Mouse (Mus musculus) thymus, adult 2 months (tissue): Measurements from ENCODE around the gene Erv3. TPM values are rescaled to one million over a fixed set of nuclear protein-coding genes. Genes with fewer than 3 reads are reported as not detected.
A peak's percentile ranks its signal among the peaks of the same experiment; 100 is the strongest.
"Not testable (repeated sequence)": the region's sequence is repeated elsewhere in the genome, so short reads cannot be mapped to it uniquely, and the experiment has no call there.

Experiments
- DNase-seq: peaks from one replicate; pipeline ENCODE4 v3.0.0; 2021
- H3K27ac ChIP-seq: fragments of 200-500 bp; 2 replicates; pipeline ENCODE4 v1.5.1; 2012; ENCODE audit warnings: low read length, control low read depth; ENCODE audit not compliant: control insufficient read depth, insufficient read depth
- H3K27me3 ChIP-seq: fragments of 200-500 bp; 2 replicates; pipeline ENCODE4 v1.6.1; 2012; ENCODE audit warnings: mild to moderate bottlenecking, low read length, moderate library complexity, mixed read lengths; ENCODE audit not compliant: control insufficient read depth, insufficient read depth
- H3K36me3 ChIP-seq: fragments of 200-500 bp; 2 replicates; pipeline ENCODE4 v1.6.1; 2012; ENCODE audit warnings: mild to moderate bottlenecking, low read length, moderate library complexity; ENCODE audit not compliant: control insufficient read depth, insufficient read depth
- H3K4me1 ChIP-seq: fragments of 200-500 bp; replicated peaks from 2 replicates; pipeline ENCODE4 v1.6.1; 2012; ENCODE audit warnings: low read length; ENCODE audit not compliant: control insufficient read depth, insufficient read depth
- H3K4me3 ChIP-seq: fragments of 200-500 bp; 2 replicates; pipeline ENCODE4 v1.5.1; 2012; ENCODE audit warnings: mild to moderate bottlenecking, low read length, control low read depth, moderate library complexity; ENCODE audit not compliant: control insufficient read depth, insufficient read depth
- CTCF ChIP-seq: fragments of 200-500 bp; IDR thresholded peaks from 2 replicates; pipeline ENCODE4 v1.5.1; 2012; ENCODE audit warnings: mild to moderate bottlenecking, control low read depth, low read length, moderate library complexity, borderline replicate concordance; ENCODE audit not compliant: control insufficient read depth, poor library complexity, insufficient read depth; ENCODE audit errors: extremely low read depth
- POLR2A ChIP-seq: fragments of 200-500 bp; IDR thresholded peaks from 2 replicates; pipeline ENCODE4 v1.6.1; 2012; ENCODE audit warnings: mild to moderate bottlenecking, low read length, control low read depth, moderate library complexity; ENCODE audit not compliant: control insufficient read depth, poor library complexity, insufficient read depth; ENCODE audit errors: extremely low read depth
- WGBS: fragments of 180-500 bp; shearing (Covaris S2); methylation state at CpG from one replicate; pipeline ENCODE4 v1.1.7; 2018; 5-methylcytosine and 5-hydroxymethylcytosine counted together
- polyA plus RNA-seq: library from polyadenylated mRNA; depleted of rRNA; stranded (reverse); fragments of >200 nt; gene quantifications from 2 replicates; pipeline ENCODE4 v1.2.3, GENCODE M21; 2012

Gene Erv3
- polyA plus RNA-seq, 1 experiment, result 0.23 TPM

- Histone ChIP-seq H3K27ac (no peak overlapping the region), H3K36me3 (no peaks in the 10 kb centered on the region), H3K27me3 (no peaks in the 10 kb centered on the region), H3K4me3 (no peak overlapping the region), H3K4me1 (peaks cover 3% of the 10 kb centered on the region)
- no peak for DNase-seq
- TF ChIP-seq CTCF (no peak), POLR2A (no peak)
- WGBS, result 78% methylated on average over 2 of the region's 2 CpGs
Observed at GRCm38 (mm10) chr2:131841321-131841693, 18.2 kb downstream of the Erv3 start.

GRCm38 (mm10) chr2:131840611-131841320, 18.8 kb downstream of the Erv3 start:
- TF ChIP-seq POLR2A (no peak), CTCF (no peak)
- WGBS, result 91% methylated on average over 9 of the region's 9 CpGs
- no peaks in the 10 kb centered on the region for H3K27me3 ChIP-seq
- no peak for DNase-seq
- H3K36me3 ChIP-seq, result no peaks in the 10 kb centered on the region
- H3K4me1 ChIP-seq, result no peaks in the 10 kb centered on the region
- no peak overlapping the region for H3K27ac ChIP-seq
- H3K4me3 ChIP-seq, result no peak overlapping the region

- no peak for TF ChIP-seq CTCF
- TF ChIP-seq POLR2A, result no peak
- Histone ChIP-seq H3K27ac (no peak overlapping the region), H3K4me1 (no peaks in the 10 kb centered on the region), H3K27me3 (no peaks in the 10 kb centered on the region), H3K36me3 (no peaks in the 10 kb centered on the region), H3K4me3 (no peak overlapping the region)
- no peak for DNase-seq
- 98% methylated on average over 1 of the region's 1 CpGs for WGBS
Observed at GRCm38 (mm10) chr2:131834296-131834695, 25.3 kb downstream of the Erv3 start.

GRCm38 (mm10) chr2:131831861-131832260, 27.7 kb downstream of the Erv3 start:
- no peaks in the 10 kb centered on the region for H3K27me3 ChIP-seq
- H3K4me3 ChIP-seq, result no peak overlapping the region
- H3K36me3 ChIP-seq, result no peaks in the 10 kb centered on the region
- H3K27ac ChIP-seq, result no peak overlapping the region
- WGBS, result 81% methylated on average over 2 of the region's 2 CpGs
- DNase-seq, result no peak
- TF ChIP-seq POLR2A (no peak), CTCF (no peak)
- no peaks in the 10 kb centered on the region; the same call in 1 of the 2 replicates for H3K4me1 ChIP-seq

- H3K27ac ChIP-seq, H3K4me1 ChIP-seq, H3K27me3 ChIP-seq, H3K36me3 ChIP-seq, DNase-seq, H3K4me3 ChIP-seq: not testable (repeated sequence)
- WGBS, result 83% methylated on average over 4 of the region's 4 CpGs
Observed at GRCm38 (mm10) chr2:131830945-131831344, 28.6 kb downstream of the Erv3 start.

- no peak for TF ChIP-seq POLR2A
- TF ChIP-seq CTCF, result no peak
- Histone ChIP-seq H3K4me1 (no peaks in the 10 kb centered on the region; the same call in 1 of the 2 replicates), H3K4me3 (no peak overlapping the region), H3K27me3 (no peaks in the 10 kb centered on the region), H3K36me3 (no peaks in the 10 kb centered on the region), H3K27ac (no peak overlapping the region)
- WGBS, result 47% methylated on average over 18 of the region's 18 CpGs
- peak; percentile 64 for DNase-seq
Observed at GRCm38 (mm10) chr2:131827999-131828975, 31.3 kb downstream of the Erv3 start.
